Mouse (Mus musculus): ENCODE data around the gene Gm10306. TPM values are rescaled to one million over a fixed set of nuclear protein-coding genes. Genes with fewer than 3 reads are reported as not detected.

Gene Gm10306
- polyA plus RNA-seq, 1 experiment = not detected

DNA sequence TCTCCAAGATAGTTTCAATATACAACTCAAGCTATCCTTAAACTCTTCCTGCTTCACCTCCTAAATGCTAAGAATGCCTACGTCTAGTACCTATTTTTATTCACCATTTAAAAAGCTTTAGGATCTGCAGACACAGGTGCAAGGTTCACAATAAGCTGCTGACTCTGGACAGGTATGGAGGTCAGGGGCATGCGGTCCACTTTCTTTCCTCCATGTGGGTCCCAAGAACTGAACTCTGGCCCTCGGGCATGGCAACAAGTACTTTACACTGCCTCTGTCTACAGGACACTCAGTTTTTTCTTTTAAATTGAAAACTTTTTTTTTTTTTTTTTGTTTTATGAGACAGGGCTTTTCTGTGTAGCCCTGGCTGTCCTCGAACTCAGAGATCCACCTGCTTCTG, 16.3 kb downstream of the Gm10306 start:
- H3K4me3 ChIP-seq = no peak overlapping the region
- no peak overlapping the region for H3K4me2 ChIP-seq (ENCODE audit: low read depth)
- H3ac ChIP-seq (ENCODE audit: control insufficient read depth, insufficient read length) = no peak overlapping the region
- no peaks in the 10 kb centered on the region for H3K79me2 ChIP-seq (ENCODE audit: control insufficient read depth, insufficient read depth)
- no peak for TF ChIP-seq CEBPB (IDR thresholded peaks at IDR 0.05; ENCODE audit: insufficient read depth, poor library complexity, severe bottlenecking)
- no peak for TF ChIP-seq TCF12 (IDR thresholded peaks at IDR 0.05; ENCODE audit: insufficient read depth, poor library complexity, severe bottlenecking)
- no peak for TF ChIP-seq POLR2A (IDR thresholded peaks at IDR 0.05; ENCODE audit: insufficient read length, low read depth)
- no peak for TF ChIP-seq TCF3 (IDR thresholded peaks at IDR 0.05; ENCODE audit: insufficient read length, low read depth)
- no peak for TF ChIP-seq POLR2AphosphoS2 (IDR thresholded peaks at IDR 0.05; ENCODE audit: insufficient read length, low read depth)
- no peak for TF ChIP-seq MAX (IDR thresholded peaks at IDR 0.05; ENCODE audit: low read depth)
- no peak for TF ChIP-seq E2F4 (IDR thresholded peaks at IDR 0.05; ENCODE audit: insufficient read depth)
- TF ChIP-seq MYOG (IDR thresholded peaks at IDR 0.05; ENCODE audit: control insufficient read depth in 1 of 3, insufficient read depth in 1 of 3, insufficient read length in 2 of 3, low read depth in 2 of 3) = no peak
- H3K27me3 ChIP-seq (ENCODE audit: control insufficient read depth, insufficient read depth, insufficient read length) = no peaks in the 10 kb centered on the region
- peaks cover 62% of the 10 kb centered on the region for H3K36me3 ChIP-seq (ENCODE audit: control insufficient read depth, insufficient read depth)

- no peak overlapping the region for H3K4me3 ChIP-seq
- H3K27me3 ChIP-seq (ENCODE audit: control insufficient read depth, insufficient read depth, insufficient read length) = no peaks in the 10 kb centered on the region
- TF ChIP-seq USF1 (IDR thresholded peaks at IDR 0.05; ENCODE audit: low read depth) = no peak
- TF ChIP-seq POLR2A (IDR thresholded peaks at IDR 0.05; ENCODE audit: insufficient read length, low read depth) = no peak
- TF ChIP-seq CEBPB (IDR thresholded peaks at IDR 0.05; ENCODE audit: insufficient read depth, poor library complexity, severe bottlenecking) = no peak
- no peak for TF ChIP-seq REST (IDR thresholded peaks at IDR 0.05; ENCODE audit: insufficient read depth, insufficient read length)
- no peak for TF ChIP-seq MYOD1 (IDR thresholded peaks at IDR 0.05; ENCODE audit: control insufficient read depth in 1 of 3, insufficient read length in 2 of 3, low read depth in 2 of 3)
- TF ChIP-seq TCF3 (IDR thresholded peaks at IDR 0.05; ENCODE audit: insufficient read length, low read depth) = no peak
- no peak for TF ChIP-seq E2F4 (IDR thresholded peaks at IDR 0.05; ENCODE audit: insufficient read depth)
- TF ChIP-seq MAX (IDR thresholded peaks at IDR 0.05; ENCODE audit: low read depth) = no peak
- TF ChIP-seq TCF12 (IDR thresholded peaks at IDR 0.05; ENCODE audit: insufficient read depth, poor library complexity, severe bottlenecking) = no peak
- TF ChIP-seq SRF (IDR thresholded peaks at IDR 0.05; ENCODE audit: control insufficient read depth, insufficient read length, low read depth) = no peak
- TF ChIP-seq POLR2AphosphoS2 (IDR thresholded peaks at IDR 0.05; ENCODE audit: insufficient read length, low read depth) = no peak
- TF ChIP-seq MYOG (IDR thresholded peaks at IDR 0.05; ENCODE audit: control insufficient read depth in 1 of 3, insufficient read depth in 1 of 3, insufficient read length in 2 of 3, low read depth in 2 of 3) = no peak
- H3K36me3 ChIP-seq (ENCODE audit: control insufficient read depth, insufficient read depth) = peaks cover 2% of the 10 kb centered on the region
- H3ac ChIP-seq (ENCODE audit: control insufficient read depth, insufficient read length) = no peak overlapping the region
- H3K79me2 ChIP-seq (ENCODE audit: control insufficient read depth, insufficient read depth) = peaks cover 84% of the 10 kb centered on the region
- no peak overlapping the region for H3K4me2 ChIP-seq (ENCODE audit: low read depth)
Observed at GRCm38 (mm10) chr4:94591765-94592381, 35.5 kb downstream of the Gm10306 start.

GRCm38 (mm10) chr4:94592709-94593108, 36.4 kb downstream of the Gm10306 start:
- Histone ChIP-seq H3K36me3 (ENCODE audit: control insufficient read depth, insufficient read depth) (no peaks in the 10 kb centered on the region), H3K79me2 (ENCODE audit: control insufficient read depth, insufficient read depth) (peaks cover 90% of the 10 kb centered on the region), H3K4me2 (ENCODE audit: low read depth) (no peak overlapping the region), H3ac (ENCODE audit: control insufficient read depth, insufficient read length) (no peak overlapping the region), H3K27me3 (ENCODE audit: control insufficient read depth, insufficient read depth, insufficient read length) (no peaks in the 10 kb centered on the region), H3K4me3 (no peak overlapping the region)
- TF ChIP-seq SRF (IDR thresholded peaks at IDR 0.05; ENCODE audit: control insufficient read depth, insufficient read length, low read depth) (no peak), POLR2A (IDR thresholded peaks at IDR 0.05; ENCODE audit: insufficient read length, low read depth) (no peak), CEBPB (IDR thresholded peaks at IDR 0.05; ENCODE audit: insufficient read depth, poor library complexity, severe bottlenecking) (no peak), USF1 (IDR thresholded peaks at IDR 0.05; ENCODE audit: low read depth) (no peak), TCF12 (IDR thresholded peaks at IDR 0.05; ENCODE audit: insufficient read depth, poor library complexity, severe bottlenecking) (no peak), MYOD1 (IDR thresholded peaks at IDR 0.05; ENCODE audit: control insufficient read depth in 1 of 3, insufficient read length in 2 of 3, low read depth in 2 of 3) (no peak), MAX (IDR thresholded peaks at IDR 0.05; ENCODE audit: low read depth) (no peak), MYOG (IDR thresholded peaks at IDR 0.05; ENCODE audit: control insufficient read depth in 1 of 3, insufficient read depth in 1 of 3, insufficient read length in 2 of 3, low read depth in 2 of 3) (no peak)

- H3K79me2 ChIP-seq (ENCODE audit: control insufficient read depth, insufficient read depth) = peaks cover 54% of the 10 kb centered on the region
Observed at GRCm38 (mm10) chr4:94601395-94601794, 45.0 kb downstream of the Gm10306 start.

More at GRCm38 (mm10) chr4:94601395-94601794, 45.0 kb downstream of the Gm10306 start:
- Histone ChIP-seq H3K36me3 (ENCODE audit: control insufficient read depth, insufficient read depth) (no peaks in the 10 kb centered on the region), H3K4me3 (peak overlapping the region; percentile 88), H3ac (ENCODE audit: control insufficient read depth, insufficient read length) (no peak overlapping the region), H3K4me2 (ENCODE audit: low read depth) (peak overlapping the region; percentile 82), H3K27me3 (ENCODE audit: control insufficient read depth, insufficient read depth, insufficient read length) (no peaks in the 10 kb centered on the region)
- no peak for TF ChIP-seq MYOG (IDR thresholded peaks at IDR 0.05; ENCODE audit: control insufficient read depth in 1 of 3, insufficient read depth in 1 of 3, insufficient read length in 2 of 3, low read depth in 2 of 3)
- no peak for TF ChIP-seq USF1 (IDR thresholded peaks at IDR 0.05; ENCODE audit: low read depth)
- no peak for TF ChIP-seq MAX (IDR thresholded peaks at IDR 0.05; ENCODE audit: low read depth)
- no peak for TF ChIP-seq POLR2AphosphoS2 (IDR thresholded peaks at IDR 0.05; ENCODE audit: insufficient read length, low read depth)
- no peak for TF ChIP-seq TCF3 (IDR thresholded peaks at IDR 0.05; ENCODE audit: insufficient read length, low read depth)
- TF ChIP-seq E2F4 (IDR thresholded peaks at IDR 0.05; ENCODE audit: insufficient read depth) = no peak
- TF ChIP-seq POLR2A (IDR thresholded peaks at IDR 0.05; ENCODE audit: insufficient read length, low read depth) = no peak
- TF ChIP-seq MYOD1 (IDR thresholded peaks at IDR 0.05; ENCODE audit: control insufficient read depth in 1 of 3, insufficient read length in 2 of 3, low read depth in 2 of 3) = no peak
- TF ChIP-seq SRF (IDR thresholded peaks at IDR 0.05; ENCODE audit: control insufficient read depth, insufficient read length, low read depth) = no peak
- TF ChIP-seq REST (IDR thresholded peaks at IDR 0.05; ENCODE audit: insufficient read depth, insufficient read length) = no peak
- no peak for TF ChIP-seq CEBPB (IDR thresholded peaks at IDR 0.05; ENCODE audit: insufficient read depth, poor library complexity, severe bottlenecking)
- no peak for TF ChIP-seq TCF12 (IDR thresholded peaks at IDR 0.05; ENCODE audit: insufficient read depth, poor library complexity, severe bottlenecking)

All from myocyte (in vitro differentiated cells).